Mouse (Mus musculus) ES-E14 (cell line): ENCODE data around the gene Slc2a12.

Experiments
- CHD2 ChIP-seq: IDR thresholded peaks from 2 replicates; pipeline ENCODE4 v1.6.1; 2014; ENCODE audit warnings: mild to moderate bottlenecking, low read depth, low read length, inconsistent platforms
- HCFC1 ChIP-seq: IDR thresholded peaks from 2 replicates; pipeline ENCODE4 v1.6.1; 2012; ENCODE audit warnings: low read length, inconsistent platforms, borderline replicate concordance; ENCODE audit not compliant: insufficient read depth
- MAFK ChIP-seq: IDR thresholded peaks from 2 replicates; pipeline ENCODE4 v1.6.1; 2014; ENCODE audit warnings: mild to moderate bottlenecking, low read depth, low read length, inconsistent platforms; ENCODE audit not compliant: insufficient read depth

GRCm38 (mm10) chr10:22745922-22746321 lies 101.1 kb downstream of the Slc2a12 start:
- TF ChIP-seq HCFC1, result no peak
- no peak for TF ChIP-seq MAFK
- TF ChIP-seq CHD2, result no peak
